Mouse (Mus musculus) limb, embryonic 14.5 days (tissue): ENCODE data around the gene Psip1. TPM values are rescaled to one million over a fixed set of nuclear protein-coding genes. Genes with fewer than 3 reads are reported as not detected.
"Not testable (repeated sequence)": the region's sequence is repeated elsewhere in the genome, so short reads cannot be mapped to it uniquely, and the experiment has no call there.

Source experiments
- ATAC-seq: fragments of 200-750 bp; cut with Nextera tagmentation; 2 replicates; pipeline ENCODE4 v1.8.0; 2017; ENCODE audit warnings: low read depth, moderate number of reproducible peaks, moderate TSS enrichment; ENCODE audit not compliant: low FRiP score
- DNase-seq: peaks from one replicate; pipeline ENCODE4 v3.0.0-alpha.2; 2015; ENCODE audit warnings: low spot score
- H3K27ac ChIP-seq: fragments of 300-500 bp; sonication (generic); replicated peaks from 2 replicates; pipeline ENCODE4 v1.5.1; 2014; ENCODE audit warnings: low read depth, mild to moderate bottlenecking, low read length, moderate library complexity, mixed read lengths
- H3K27me3 ChIP-seq: fragments of 300-500 bp; sonication (generic); 2 replicates; pipeline ENCODE4 v1.6.1; 2014; ENCODE audit warnings: low read length, mixed read lengths; ENCODE audit not compliant: control insufficient read depth, insufficient read depth
- H3K36me3 ChIP-seq: fragments of 300-500 bp; sonication (generic); 2 replicates; pipeline ENCODE4 v1.6.1; 2014; ENCODE audit warnings: mild to moderate bottlenecking, low read length, moderate library complexity, mixed read lengths; ENCODE audit not compliant: control insufficient read depth, insufficient read depth
- H3K4me1 ChIP-seq: fragments of 300-500 bp; sonication (generic); 2 replicates; pipeline ENCODE4 v1.6.1; 2014; ENCODE audit warnings: antibody characterized with exemption, low read length, mixed read lengths; ENCODE audit not compliant: control insufficient read depth, insufficient read depth
- H3K4me2 ChIP-seq: fragments of 300-500 bp; sonication (generic); replicated peaks from 2 replicates; pipeline ENCODE4 v1.6.1; 2014; ENCODE audit warnings: low read depth, mild to moderate bottlenecking, low read length, moderate library complexity; ENCODE audit not compliant: severe bottlenecking
- H3K4me3 ChIP-seq: fragments of 300-500 bp; sonication (generic); replicated peaks from 2 replicates; pipeline ENCODE4 v1.5.1; 2014; ENCODE audit warnings: low read length
- H3K9ac ChIP-seq: fragments of 300-500 bp; sonication (generic); 2 replicates; pipeline ENCODE4 v1.6.1; 2014; ENCODE audit warnings: mild to moderate bottlenecking, low read depth, low read length, moderate library complexity; ENCODE audit not compliant: severe bottlenecking
- H3K9me3 ChIP-seq: fragments of 300-500 bp; sonication (generic); 2 replicates; pipeline ENCODE4 v1.6.1; 2016; ENCODE audit warnings: low read length; ENCODE audit not compliant: control insufficient read depth
- POLR2A ChIP-seq: fragments of 200-500 bp; IDR thresholded peaks from 2 replicates; pipeline ENCODE4 v1.8.0; 2012; ENCODE audit warnings: inconsistent platforms, mild to moderate bottlenecking, moderate library complexity, borderline replicate concordance; ENCODE audit not compliant: insufficient read depth, insufficient read length; ENCODE audit errors: extremely low read depth
- WGBS: fragments of 180-500 bp; shearing (Covaris S2); extraction: QIAGEN DNeasy Blood & Tissue Kit; methylation state at CpG from one replicate; pipeline ENCODE4 v1.1.7; 2014; 5-methylcytosine and 5-hydroxymethylcytosine counted together
- polyA plus RNA-seq, 2 experiments: library from polyadenylated mRNA; depleted of rRNA in 1 of 2; stranded (reverse) in 1 of 2; unstranded in 1 of 2; fragments of >200 nt; fragmentation: Nextera tagmentation in 1 of 2; extraction: Ambion mirVana in 1 of 2; gene quantifications; 2 replicates each; pipeline versions ENCODE4 v1.2.1 to v1.2.3; 2012 to 2014

Psip1 gene
- polyA plus RNA-seq (2012; rRNA removed) (108 and 120 TPM in 2 replicates), polyA plus RNA-seq (2014; fragmentation: Nextera tagmentation; extraction: Ambion mirVana) (138 and 156 TPM in 2 replicates)

DNA sequence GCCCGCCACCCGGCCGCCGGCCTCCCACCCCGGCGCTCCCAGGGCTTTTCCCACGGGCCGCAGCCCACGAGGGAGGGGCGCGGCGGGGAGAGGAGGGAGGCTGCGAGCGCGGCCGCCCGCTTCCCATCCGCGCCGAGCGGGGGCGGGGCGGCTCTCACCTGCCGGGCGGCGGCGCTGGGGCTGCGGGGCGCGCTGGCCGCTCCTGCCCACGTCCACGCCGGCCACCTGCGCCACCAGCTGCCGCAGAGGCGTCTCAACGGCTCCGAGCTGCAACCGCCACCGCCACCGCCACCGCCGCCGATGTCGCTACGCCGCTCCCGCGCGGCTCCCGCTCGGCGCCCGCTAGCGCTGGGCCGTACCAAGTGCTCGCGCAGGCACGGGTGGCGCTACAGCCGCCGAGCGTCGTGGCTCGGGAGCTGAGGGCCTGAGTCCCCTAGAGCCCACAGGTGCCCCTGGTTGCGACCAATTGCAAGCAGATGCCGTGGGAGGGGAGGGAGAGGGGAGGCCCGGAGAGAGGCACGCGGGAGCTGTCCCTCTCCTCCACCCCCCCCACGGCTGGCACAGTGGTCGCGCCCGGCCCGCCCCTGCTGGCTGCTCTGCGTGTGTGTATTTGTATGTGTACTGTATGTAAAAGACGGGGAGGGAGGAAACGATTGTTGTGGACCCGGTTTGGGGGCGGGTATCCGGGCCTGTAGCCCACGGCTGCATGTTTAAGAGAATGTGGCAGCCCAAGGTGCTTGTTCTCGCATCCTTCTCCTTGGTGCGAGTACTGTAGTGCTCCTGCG lies at the start of gene Psip1:
Psip1 (minus strand) TSS at position 343 of the 785 bp plus-strand sequence.
- WGBS = under 1% methylated on average over 38 of the region's 86 CpGs
- Histone ChIP-seq H3K27ac (peak within 1 kb of the TSS; percentile 99), H3K4me2 (peak within 1 kb of the TSS; percentile 69), H3K27me3 (no peaks in the 10 kb centered on the region), H3K4me3 (peak within 1 kb of the TSS; percentile 88), H3K9me3 (no peaks in the 10 kb centered on the region), H3K36me3 (peaks cover 26% of the 10 kb centered on the region), H3K9ac (peak within 1 kb of the TSS; percentile 92), H3K4me1 (peaks cover 15% of the 10 kb centered on the region)
- ATAC-seq (peak; percentile 90), DNase-seq (peak; percentile 75)
- TF ChIP-seq POLR2A = 0 out of 2 replicates have a peak, but pooled peaks have one; percentile 49

DNA sequence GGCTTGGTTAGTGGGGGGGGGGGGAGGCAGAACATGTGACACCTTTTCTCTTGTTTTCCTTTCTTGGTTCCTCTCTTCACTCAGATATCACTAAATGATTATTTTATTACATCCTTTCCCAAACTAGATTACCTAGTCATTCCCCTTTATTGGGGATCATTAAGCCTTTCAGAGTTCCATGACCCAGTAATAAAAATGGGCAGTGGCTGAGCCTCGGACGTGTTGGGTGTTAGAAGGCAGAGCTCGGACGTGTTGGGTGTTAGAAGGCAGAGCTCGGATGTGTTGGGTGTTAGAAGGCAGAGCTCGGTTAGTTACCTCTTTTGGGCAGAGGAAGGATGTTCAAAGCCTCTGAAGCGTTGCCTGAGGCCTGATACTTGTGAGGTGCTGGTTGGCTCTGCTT lies 47.8 kb upstream of the Psip1 start:
- no peak for ATAC-seq
- Histone ChIP-seq H3K9me3 (no peaks in the 10 kb centered on the region), H3K4me3 (no peak overlapping the region), H3K36me3 (no peaks in the 10 kb centered on the region), H3K27ac (no peak overlapping the region), H3K4me2 (no peak overlapping the region), H3K27me3 (no peaks in the 10 kb centered on the region), H3K4me1 (no peaks in the 10 kb centered on the region), H3K9ac (no peak overlapping the region)
- no peak for DNase-seq
- no peak for TF ChIP-seq POLR2A
- 31% methylated on average over 7 of the region's 7 CpGs for WGBS

GRCm38 (mm10) chr4:83533168-83533911 lies 47.1 kb upstream of the Psip1 start:
- Histone ChIP-seq H3K9ac (no peak overlapping the region), H3K9me3 (no peaks in the 10 kb centered on the region), H3K4me1 (no peaks in the 10 kb centered on the region), H3K36me3 (no peaks in the 10 kb centered on the region), H3K27me3 (no peaks in the 10 kb centered on the region), H3K27ac (no peak overlapping the region), H3K4me2 (no peak overlapping the region), H3K4me3 (no peak overlapping the region)
- ATAC-seq (no peak), DNase-seq (no peak)
- no peak for TF ChIP-seq POLR2A
- 65% methylated on average over 9 of the region's 9 CpGs for WGBS

DNA sequence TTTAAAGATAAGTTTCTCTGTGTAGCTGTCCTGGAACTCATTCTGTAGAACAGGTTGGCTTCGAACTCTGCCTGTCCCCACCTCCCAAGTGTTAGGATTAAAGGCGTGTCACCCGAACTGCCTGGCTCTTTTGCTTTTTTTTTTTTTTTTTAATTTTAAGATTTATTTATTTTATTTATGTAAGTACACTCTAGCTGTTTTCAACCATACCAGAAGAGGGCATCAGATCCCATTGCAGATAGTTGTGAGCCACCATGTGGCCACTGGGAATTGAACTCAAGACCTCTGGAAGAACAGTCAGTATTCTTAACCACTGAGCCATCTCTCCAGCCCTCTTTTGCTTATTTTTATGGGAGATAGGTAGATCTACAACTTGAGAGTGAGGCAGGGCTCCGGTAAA lies 43.8 kb upstream of the Psip1 start:
- H3K27me3 ChIP-seq, H3K27ac ChIP-seq, H3K36me3 ChIP-seq, H3K4me3 ChIP-seq, H3K9ac ChIP-seq, H3K4me2 ChIP-seq, H3K9me3 ChIP-seq, H3K4me1 ChIP-seq, ATAC-seq, DNase-seq: not testable (repeated sequence)
- 85% methylated on average over 4 of the region's 4 CpGs for WGBS

DNA sequence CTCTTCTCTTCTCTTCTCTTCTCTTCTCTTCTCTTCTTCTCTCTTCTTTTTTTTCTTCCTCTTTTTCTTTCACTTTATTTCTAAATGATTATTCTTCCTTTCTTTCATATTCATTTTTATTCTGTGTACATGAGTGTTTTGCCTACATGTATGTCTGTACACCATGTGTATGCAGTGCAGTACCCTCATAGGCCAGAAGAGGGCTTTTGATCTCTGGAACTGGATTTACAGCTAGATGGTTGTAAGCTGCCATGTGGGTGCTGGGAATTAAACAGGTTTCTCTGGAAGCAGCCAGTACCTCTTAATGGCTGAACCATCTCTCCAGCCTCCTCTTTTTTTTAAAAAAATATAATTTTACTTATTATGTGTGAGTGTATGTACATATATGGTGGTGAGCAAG lies 41.7 kb upstream of the Psip1 start:
- no peak overlapping the region for H3K27ac ChIP-seq
- H3K36me3 ChIP-seq = no peaks in the 10 kb centered on the region
- peaks cover 13% of the 10 kb centered on the region; the same call in 1 of the 2 replicates for H3K4me1 ChIP-seq
- no peak overlapping the region for H3K4me2 ChIP-seq
- H3K9me3 ChIP-seq = no peaks in the 10 kb centered on the region
- TF ChIP-seq POLR2A = no peak
- ATAC-seq (no peak), DNase-seq (no peak)
- H3K9ac ChIP-seq = no peak overlapping the region
- H3K27me3 ChIP-seq = no peaks in the 10 kb centered on the region
- H3K4me3 ChIP-seq = no peak overlapping the region
